Mouse (Mus musculus) stomach, postnatal 0 days (tissue): ENCODE measurements around the gene Mrpl42.

Source experiments
- CTCF ChIP-seq: IDR thresholded peaks from 2 replicates; pipeline ENCODE4 v1.5.1; 2016; ENCODE audit warnings: antibody characterized with exemption, low read depth, mild to moderate bottlenecking, moderate library complexity
- EP300 ChIP-seq: optimal IDR thresholded peaks from 2 replicates; pipeline ENCODE3; 2016; ENCODE audit warnings: antibody characterized with exemption

DNA sequence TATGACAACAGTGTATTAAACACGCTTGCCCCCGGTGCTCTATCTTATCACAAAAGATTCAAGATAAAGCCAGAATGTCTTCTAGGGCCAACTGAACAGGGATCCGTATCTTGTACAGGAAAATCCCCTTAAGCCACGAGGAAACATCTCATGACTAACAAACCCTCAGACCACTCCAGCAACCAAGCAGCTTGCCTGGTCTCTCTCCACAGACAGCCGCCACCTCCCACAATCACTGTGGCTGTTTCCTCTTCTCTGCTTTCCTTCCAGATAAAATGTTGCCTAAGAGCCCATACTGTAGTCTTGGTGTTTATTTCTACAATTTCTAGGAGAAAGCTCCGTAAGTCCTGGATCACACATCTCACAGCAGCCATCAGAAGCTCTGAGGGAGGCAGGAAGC lies 52.7 kb downstream of the Mrpl42 start:
- no peak for TF ChIP-seq EP300
- no peak for TF ChIP-seq CTCF
